Mouse (Mus musculus): ENCODE results near the gene Ano1. TPM values are rescaled to one million over a fixed set of nuclear protein-coding genes. Genes with fewer than 3 reads are reported as not detected.
A peak's percentile ranks its signal among the peaks of the same experiment; 100 is the strongest.

Gene Ano1
- polyA plus RNA-seq, 1 experiment from 2014 or later = 69.8 TPM

GRCm38 (mm10) chr7:144656261-144656967 lies 95.4 kb downstream of the Ano1 start:
- no peak overlapping the region for H3K9ac ChIP-seq (replicated peaks; ENCODE audit: low read depth, low read length)
- WGBS = 53% methylated on average over 9 of the region's 9 CpGs
- no peak overlapping the region for H3K4me3 ChIP-seq (ENCODE audit: low read depth, low read length)
- H3K9me3 ChIP-seq (ENCODE audit: control insufficient read depth, low read depth, low read length) = no peaks in the 10 kb centered on the region
- H3K27me3 ChIP-seq (ENCODE audit: control insufficient read depth, insufficient read depth, low read length) = no peaks in the 10 kb centered on the region
- H3K27ac ChIP-seq (ENCODE audit: low read length) = peak overlapping the region; percentile 15; the same call in 1 of the 2 replicates
- no peak overlapping the region for H3K4me2 ChIP-seq (replicated peaks; ENCODE audit: low read depth, low read length)
- H3K36me3 ChIP-seq (ENCODE audit: control insufficient read depth, insufficient read depth, low read length) = no peaks in the 10 kb centered on the region; the same call in 1 of the 2 replicates
- peaks cover 12% of the 10 kb centered on the region for H3K4me1 ChIP-seq (ENCODE audit: control insufficient read depth, insufficient read depth, low read length)
- no peak for ATAC-seq (ENCODE audit: insufficient number of reproducible peaks, insufficient read depth, low FRiP score, low read depth)

GRCm38 (mm10) chr7:144653681-144654425 lies 97.9 kb downstream of the Ano1 start:
- no peak overlapping the region for H3K9ac ChIP-seq (replicated peaks; ENCODE audit: low read depth, low read length)
- 19% methylated on average over 10 of the region's 10 CpGs for WGBS

DNA sequence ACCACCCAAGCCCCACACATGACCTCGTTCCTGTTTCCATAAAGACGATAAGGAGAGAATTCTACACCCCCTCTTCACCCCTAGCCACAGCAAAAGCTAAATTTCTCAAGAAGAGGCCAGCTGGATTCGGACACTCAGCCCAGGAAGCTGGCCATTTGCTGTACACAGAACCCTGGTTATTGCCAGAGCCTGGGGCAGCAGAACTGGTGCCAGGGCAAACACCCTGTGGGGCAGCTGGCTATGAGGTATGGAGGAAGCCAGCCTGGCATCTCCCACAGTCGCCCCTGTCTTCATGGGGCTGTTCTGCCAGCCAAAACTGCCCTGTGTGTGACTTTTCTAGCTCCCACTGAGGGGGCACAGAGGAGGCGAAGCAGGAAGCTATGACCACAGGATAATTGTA lies 104.2 kb downstream of the Ano1 start:
- Histone ChIP-seq H3K9me3 (ENCODE audit: control insufficient read depth, low read depth, low read length) (no peaks in the 10 kb centered on the region), H3K27ac (ENCODE audit: low read length) (no peak overlapping the region)
- no peak for ATAC-seq (ENCODE audit: insufficient number of reproducible peaks, insufficient read depth, low FRiP score, low read depth)

More at GRCm38 (mm10) chr7:144653681-144654425, 97.9 kb downstream of the Ano1 start:
- Histone ChIP-seq H3K27me3 (ENCODE audit: control insufficient read depth, insufficient read depth, low read length) (no peaks in the 10 kb centered on the region), H3K27ac (ENCODE audit: low read length) (peak overlapping the region; percentile 56; the same call in 1 of the 2 replicates), H3K4me2 (replicated peaks; ENCODE audit: low read depth, low read length) (no peak overlapping the region), H3K4me1 (ENCODE audit: control insufficient read depth, insufficient read depth, low read length) (peaks cover 12% of the 10 kb centered on the region), H3K4me3 (ENCODE audit: low read depth, low read length) (no peak overlapping the region), H3K9me3 (ENCODE audit: control insufficient read depth, low read depth, low read length) (no peaks in the 10 kb centered on the region), H3K36me3 (ENCODE audit: control insufficient read depth, insufficient read depth, low read length) (no peaks in the 10 kb centered on the region; the same call in 1 of the 2 replicates)
- peak; percentile 62; the same call in 1 of the 2 replicates for ATAC-seq (ENCODE audit: insufficient number of reproducible peaks, insufficient read depth, low FRiP score, low read depth)

DNA sequence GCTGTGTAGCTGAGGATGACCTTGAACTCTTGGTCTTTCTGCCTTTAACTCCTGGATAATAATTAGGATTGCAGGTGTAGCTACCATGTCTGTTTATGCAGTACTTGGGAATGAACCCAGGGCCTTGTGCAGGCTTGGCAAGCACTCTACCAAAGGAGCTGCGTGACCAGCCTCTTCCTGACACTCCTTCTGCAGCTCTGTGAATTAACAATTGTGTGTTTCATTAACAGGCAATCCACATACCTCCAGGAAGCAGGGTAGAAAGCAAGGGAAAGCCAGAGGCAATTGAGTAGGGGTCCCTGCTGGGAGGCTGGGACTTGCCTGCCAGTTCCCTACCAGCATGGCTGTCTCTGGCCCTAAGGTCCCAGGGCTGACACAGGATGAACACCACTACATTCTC lies 111.0 kb downstream of the Ano1 start:
- no peak for ATAC-seq (ENCODE audit: insufficient number of reproducible peaks, insufficient read depth, low FRiP score, low read depth)
- WGBS = 72% methylated on average over 1 of the region's 1 CpGs
- no peak overlapping the region for H3K4me3 ChIP-seq (ENCODE audit: low read depth, low read length)
- no peak overlapping the region for H3K27ac ChIP-seq (ENCODE audit: low read length)
- H3K9me3 ChIP-seq (ENCODE audit: control insufficient read depth, low read depth, low read length) = no peaks in the 10 kb centered on the region
- H3K9ac ChIP-seq (replicated peaks; ENCODE audit: low read depth, low read length) = no peak overlapping the region
- H3K27me3 ChIP-seq (ENCODE audit: control insufficient read depth, insufficient read depth, low read length) = no peaks in the 10 kb centered on the region
- H3K4me2 ChIP-seq (replicated peaks; ENCODE audit: low read depth, low read length) = no peak overlapping the region
- no peaks in the 10 kb centered on the region for H3K4me1 ChIP-seq (ENCODE audit: control insufficient read depth, insufficient read depth, low read length)
- peaks cover under 1% of the 10 kb centered on the region; the same call in 1 of the 2 replicates for H3K36me3 ChIP-seq (ENCODE audit: control insufficient read depth, insufficient read depth, low read length)

More for the DNA sequence above, 104.2 kb downstream of the Ano1 start:
- 80% methylated on average over 5 of the region's 5 CpGs for WGBS
- H3K4me3 ChIP-seq (ENCODE audit: low read depth, low read length) = no peak overlapping the region
- no peaks in the 10 kb centered on the region for H3K4me1 ChIP-seq (ENCODE audit: control insufficient read depth, insufficient read depth, low read length)
- no peak overlapping the region for H3K9ac ChIP-seq (replicated peaks; ENCODE audit: low read depth, low read length)
- no peak overlapping the region for H3K4me2 ChIP-seq (replicated peaks; ENCODE audit: low read depth, low read length)
- H3K36me3 ChIP-seq (ENCODE audit: control insufficient read depth, insufficient read depth, low read length) = peaks cover 8% of the 10 kb centered on the region
- H3K27me3 ChIP-seq (ENCODE audit: control insufficient read depth, insufficient read depth, low read length) = no peaks in the 10 kb centered on the region

DNA sequence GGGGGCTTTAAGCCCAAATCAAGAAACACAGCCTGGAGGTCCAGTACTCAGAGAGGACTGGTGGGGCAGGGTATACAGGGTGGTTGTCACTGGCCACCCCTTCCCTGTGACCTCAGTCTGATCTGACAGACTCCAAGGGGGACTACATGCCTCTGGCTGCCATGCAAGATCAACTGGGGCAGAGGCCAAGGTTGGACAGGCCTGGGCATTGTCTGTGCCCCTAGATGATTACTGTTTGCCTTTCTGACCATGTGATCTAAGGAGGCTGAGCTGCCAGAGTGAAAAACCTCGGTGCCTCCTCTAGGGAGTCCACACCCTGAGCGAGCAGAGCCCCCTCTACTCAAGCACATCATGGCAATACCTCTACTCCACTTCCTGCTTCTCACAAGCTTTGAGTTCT lies 115.8 kb downstream of the Ano1 start:
- no peaks in the 10 kb centered on the region for H3K27me3 ChIP-seq (ENCODE audit: control insufficient read depth, insufficient read depth, low read length)
- H3K4me1 ChIP-seq (ENCODE audit: control insufficient read depth, insufficient read depth, low read length) = no peaks in the 10 kb centered on the region
- H3K4me2 ChIP-seq (replicated peaks; ENCODE audit: low read depth, low read length) = no peak overlapping the region
- H3K9ac ChIP-seq (replicated peaks; ENCODE audit: low read depth, low read length) = no peak overlapping the region
- WGBS = 45% methylated on average over 2 of the region's 2 CpGs
- ATAC-seq (ENCODE audit: insufficient number of reproducible peaks, insufficient read depth, low FRiP score, low read depth) = 0 out of 2 replicates have a peak, but pooled peaks have one; percentile 33
- peaks cover 4% of the 10 kb centered on the region; the same call in 1 of the 2 replicates for H3K36me3 ChIP-seq (ENCODE audit: control insufficient read depth, insufficient read depth, low read length)
- H3K27ac ChIP-seq (ENCODE audit: low read length) = no peak overlapping the region
- no peak overlapping the region for H3K4me3 ChIP-seq (ENCODE audit: low read depth, low read length)
- H3K9me3 ChIP-seq (ENCODE audit: control insufficient read depth, low read depth, low read length) = no peaks in the 10 kb centered on the region

- no peak for ATAC-seq (ENCODE audit: insufficient number of reproducible peaks, insufficient read depth, low FRiP score, low read depth)
- H3K27ac ChIP-seq (ENCODE audit: low read length) = no peak overlapping the region
- H3K36me3 ChIP-seq (ENCODE audit: control insufficient read depth, insufficient read depth, low read length) = peaks cover 4% of the 10 kb centered on the region
- H3K27me3 ChIP-seq (ENCODE audit: control insufficient read depth, insufficient read depth, low read length) = no peaks in the 10 kb centered on the region
- no peaks in the 10 kb centered on the region for H3K4me1 ChIP-seq (ENCODE audit: control insufficient read depth, insufficient read depth, low read length)
- H3K9ac ChIP-seq (replicated peaks; ENCODE audit: low read depth, low read length) = no peak overlapping the region
- H3K4me3 ChIP-seq (ENCODE audit: low read depth, low read length) = no peak overlapping the region
- H3K4me2 ChIP-seq (replicated peaks; ENCODE audit: low read depth, low read length) = no peak overlapping the region
- H3K9me3 ChIP-seq (ENCODE audit: control insufficient read depth, low read depth, low read length) = no peaks in the 10 kb centered on the region
- WGBS = 74% methylated on average over 6 of the region's 6 CpGs
Observed at GRCm38 (mm10) chr7:144634875-144635274, 116.9 kb downstream of the Ano1 start.

DNA sequence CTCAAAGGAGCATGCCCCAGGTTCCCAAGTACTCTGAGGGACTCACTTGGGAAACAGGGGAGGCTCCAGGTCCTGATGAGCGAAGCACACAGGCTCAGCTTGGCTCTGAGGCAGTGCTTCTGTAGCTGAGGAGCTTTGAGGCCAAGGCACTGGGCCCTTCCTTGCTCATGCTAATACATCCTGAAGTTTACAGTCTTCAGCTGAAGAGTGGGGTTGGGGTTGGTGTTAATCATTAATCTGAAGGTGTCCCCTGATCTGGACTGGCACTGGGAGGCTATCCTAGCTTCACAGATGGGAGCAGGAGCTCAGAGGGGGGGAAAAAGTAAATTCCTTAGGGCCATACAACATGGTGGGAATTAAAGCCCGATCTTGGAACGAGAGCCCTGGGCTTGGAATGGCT lies 117.3 kb downstream of the Ano1 start:
- Histone ChIP-seq H3K4me2 (replicated peaks; ENCODE audit: low read depth, low read length) (no peak overlapping the region), H3K9ac (replicated peaks; ENCODE audit: low read depth, low read length) (no peak overlapping the region), H3K27ac (ENCODE audit: low read length) (no peak overlapping the region), H3K27me3 (ENCODE audit: control insufficient read depth, insufficient read depth, low read length) (no peaks in the 10 kb centered on the region), H3K4me1 (ENCODE audit: control insufficient read depth, insufficient read depth, low read length) (no peaks in the 10 kb centered on the region), H3K4me3 (ENCODE audit: low read depth, low read length) (no peak overlapping the region), H3K9me3 (ENCODE audit: control insufficient read depth, low read depth, low read length) (no peaks in the 10 kb centered on the region), H3K36me3 (ENCODE audit: control insufficient read depth, insufficient read depth, low read length) (peaks cover 4% of the 10 kb centered on the region)
- WGBS = 77% methylated on average over 3 of the region's 3 CpGs
- ATAC-seq (ENCODE audit: insufficient number of reproducible peaks, insufficient read depth, low FRiP score, low read depth) = no peak

GRCm38 (mm10) chr7:144632321-144632720 lies 119.5 kb downstream of the Ano1 start:
- no peak overlapping the region for H3K9ac ChIP-seq (replicated peaks; ENCODE audit: low read depth, low read length)
- no peak overlapping the region for H3K4me2 ChIP-seq (replicated peaks; ENCODE audit: low read depth, low read length)
- no peaks in the 10 kb centered on the region for H3K9me3 ChIP-seq (ENCODE audit: control insufficient read depth, low read depth, low read length)
- peaks cover 12% of the 10 kb centered on the region for H3K4me1 ChIP-seq (ENCODE audit: control insufficient read depth, insufficient read depth, low read length)
- H3K27ac ChIP-seq (ENCODE audit: low read length) = no peak overlapping the region
- no peaks in the 10 kb centered on the region for H3K27me3 ChIP-seq (ENCODE audit: control insufficient read depth, insufficient read depth, low read length)
- H3K4me3 ChIP-seq (ENCODE audit: low read depth, low read length) = no peak overlapping the region
- ATAC-seq (ENCODE audit: insufficient number of reproducible peaks, insufficient read depth, low FRiP score, low read depth) = no peak
- peaks cover 4% of the 10 kb centered on the region for H3K36me3 ChIP-seq (ENCODE audit: control insufficient read depth, insufficient read depth, low read length)

All from stomach, embryonic 14.5 days (tissue).